Mouse (Mus musculus) heart, postnatal 14 days (tissue): Measurements from ENCODE around the gene Hk1. TPM values are rescaled to one million over a fixed set of nuclear protein-coding genes. Genes with fewer than 3 reads are reported as not detected.

Experiments
- DNase-seq, 2 experiments: peaks; one replicate each; pipeline ENCODE4 v3.0.0; 2021 to 2022
- intact Hi-C: fragments of 180-260 bp; cut with DNase I; formaldehyde crosslinking; loops from one replicate; pipeline ENCODE4 v1.15.1; 2025
- total RNA-seq, 2 experiments: library from RNA; stranded (reverse); gene quantifications; 2 replicates each; pipeline ENCODE4 v1.2.3; 2021

The Hk1 gene
- total RNA-seq, 2 experiments from 2014 or later = 120 to 132 TPM

GRCm38 (mm10) chr10:62236165-62236564, 143.5 kb downstream of the Hk1 start:
- intact Hi-C loops = no loop called here
- no peak for DNase-seq

- intact Hi-C loops = no loop called here
- no peak for DNase-seq
Observed at GRCm38 (mm10) chr10:62231811-62232210, 147.9 kb downstream of the Hk1 start.

GRCm38 (mm10) chr10:62231395-62231732, 148.3 kb downstream of the Hk1 start:
- intact Hi-C loops = no loop called here
- DNase-seq = no peak

- intact Hi-C loops = no loop called here
- peak; percentile 92 for DNase-seq
Observed at GRCm38 (mm10) chr10:62230708-62231394, 148.9 kb downstream of the Hk1 start, which contains the start of gene Tspan15. Gene Tspan15, minus strand, starts transcription at chr10:62231251.

GRCm38 (mm10) chr10:62228126-62228525, 151.6 kb downstream of the Hk1 start:
- no peak for DNase-seq
- intact Hi-C loops = no loop called here

GRCm38 (mm10) chr10:62225839-62226238, 153.9 kb downstream of the Hk1 start:
- DNase-seq = no peak
- intact Hi-C loops = no loop called here

GRCm38 (mm10) chr10:62224231-62224630, 155.5 kb downstream of the Hk1 start:
- DNase-seq = no peak
- intact Hi-C loops = no loop called here

- DNase-seq = no peak
- intact Hi-C loops = no loop called here
Observed at GRCm38 (mm10) chr10:62222777-62223176, 156.9 kb downstream of the Hk1 start.

GRCm38 (mm10) chr10:62221647-62222046, 158.1 kb downstream of the Hk1 start:
- intact Hi-C loops = no loop called here
- no peak for DNase-seq

GRCm38 (mm10) chr10:62220732-62221514, 158.8 kb downstream of the Hk1 start:
- no peak for DNase-seq
- intact Hi-C loops = no loop called here

Other genes with a start within 250 kb of the Hk1 start
- gene Neurog3, start 246.8 kb downstream of the Hk1 start, total RNA-seq = not detected
- gene Fam241b, start 236.0 kb downstream of the Hk1 start, total RNA-seq = 1 to 10 TPM in 1 of 2 experiments, under 1 TPM in 1; 0.93 to 1.1 TPM
- 10 to 100 TPM; 10.6 to 11.5 TPM for gene Tspan15, start 148.7 kb downstream of the Hk1 start, total RNA-seq
- gene Tacr2, start 127.5 kb downstream of the Hk1 start, total RNA-seq = not detected
- not detected for gene Hkdc1, start 42.6 kb upstream of the Hk1 start, total RNA-seq
- under 1 TPM; 0.32 to 0.33 TPM for gene 4930507D05Rik, start 69.6 kb upstream of the Hk1 start, total RNA-seq
- gene Supv3l1, start 69.8 kb upstream of the Hk1 start, total RNA-seq = 10 to 100 TPM; 30.4 to 35.6 TPM
- gene Vps26a, start 106.9 kb upstream of the Hk1 start, total RNA-seq = 10 to 100 TPM; 45.2 to 45.5 TPM
- gene Srgn, start 147.5 kb upstream of the Hk1 start, total RNA-seq = 10 to 100 TPM; 41.0 to 41.1 TPM
- 10 to 100 TPM; 38.9 to 41.4 TPM for gene Kif1bp, start 198.5 kb upstream of the Hk1 start, total RNA-seq
- gene Ddx21, start 222.4 kb upstream of the Hk1 start, total RNA-seq = 10 to 100 TPM; 24.8 to 30.5 TPM